Mouse (Mus musculus) brown adipose tissue, adult 24 weeks (tissue): ENCODE data around the gene Mknk1. TPM values are rescaled to one million over a fixed set of nuclear protein-coding genes. Genes with fewer than 3 reads are reported as not detected.

Source experiments
- H3K27ac ChIP-seq: fragments of 200-500 bp; replicated peaks from 2 replicates; pipeline ENCODE4 v1.5.1; 2012; ENCODE audit warnings: low read depth, mild to moderate bottlenecking, low read length
- H3K4me1 ChIP-seq: fragments of 200-500 bp; 2 replicates; pipeline ENCODE4 v1.6.1; 2012; ENCODE audit warnings: low read length, mixed read lengths; ENCODE audit not compliant: control insufficient read depth, insufficient read depth, insufficient read length
- H3K4me3 ChIP-seq: fragments of 200-500 bp; 2 replicates; pipeline ENCODE4 v1.5.1; 2012; ENCODE audit warnings: low read depth, mild to moderate bottlenecking, low read length, moderate library complexity; ENCODE audit not compliant: insufficient read depth
- polyA plus RNA-seq: library from polyadenylated mRNA; stranded (reverse); fragments of >200 nt; gene quantifications from 2 replicates; pipeline ENCODE4 v1.2.4, GENCODE M21; 2012; ENCODE audit not compliant: missing spikeins, insufficient read depth, insufficient read length

Mknk1 gene
- polyA plus RNA-seq, 1 experiment, result 14.1 TPM

DNA sequence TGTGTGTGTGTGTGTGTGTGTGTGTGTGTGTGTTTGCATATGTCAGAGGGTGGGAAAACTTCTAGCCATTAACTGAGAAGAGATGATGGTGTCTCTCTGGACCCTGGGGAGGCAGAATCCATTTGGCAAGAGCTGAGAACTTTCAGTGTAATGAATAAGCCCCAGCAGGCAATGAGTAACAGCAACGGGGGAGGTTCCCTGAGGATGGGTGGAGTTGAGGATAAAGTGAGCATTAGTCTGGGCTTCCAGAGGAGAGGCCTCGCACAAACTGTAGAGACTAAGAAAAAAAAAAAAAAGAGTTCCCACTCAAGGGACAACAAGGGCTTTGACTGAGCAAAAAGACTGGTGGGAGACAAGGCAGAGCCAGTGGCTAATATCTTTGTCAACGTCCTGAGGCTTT is 55.3 kb downstream of the Mknk1 start:
- Histone ChIP-seq H3K4me3 (no peak overlapping the region), H3K27ac (no peak overlapping the region), H3K4me1 (no peaks in the 10 kb centered on the region)

GRCm38 (mm10) chr4:115897901-115898631 is 59.1 kb downstream of the Mknk1 start:
- Histone ChIP-seq H3K4me3 (0 out of 2 replicates have a peak overlapping the region, but pooled peaks have one; percentile 3), H3K4me1 (no peaks in the 10 kb centered on the region), H3K27ac (no peak overlapping the region)

GRCm38 (mm10) chr4:115902816-115903215 is 63.8 kb downstream of the Mknk1 start:
- no peak overlapping the region for H3K27ac ChIP-seq
- no peaks in the 10 kb centered on the region for H3K4me1 ChIP-seq
- H3K4me3 ChIP-seq, result no peak overlapping the region

DNA sequence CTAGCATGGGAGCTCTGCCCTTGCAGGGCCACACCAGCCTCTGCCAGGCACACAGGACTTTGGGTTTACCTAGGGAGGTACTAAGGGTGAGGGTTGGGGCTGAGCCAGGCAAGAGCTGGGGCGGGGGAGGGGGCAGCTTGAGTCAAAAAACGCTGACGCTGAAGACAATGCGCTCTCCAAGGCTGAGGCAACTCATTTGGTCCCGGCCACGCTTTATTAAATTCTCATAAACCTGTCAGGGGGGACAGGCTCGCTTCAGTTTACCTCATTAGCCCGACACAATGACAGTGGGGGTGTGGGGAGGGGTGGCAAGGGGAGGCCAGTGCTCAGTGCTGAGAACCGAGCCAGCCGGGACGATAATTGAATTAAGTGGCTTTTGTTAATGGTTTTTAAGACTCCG is 65.4 kb downstream of the Mknk1 start:
- Histone ChIP-seq H3K27ac (no peak overlapping the region), H3K4me3 (no peak overlapping the region), H3K4me1 (no peaks in the 10 kb centered on the region)

DNA sequence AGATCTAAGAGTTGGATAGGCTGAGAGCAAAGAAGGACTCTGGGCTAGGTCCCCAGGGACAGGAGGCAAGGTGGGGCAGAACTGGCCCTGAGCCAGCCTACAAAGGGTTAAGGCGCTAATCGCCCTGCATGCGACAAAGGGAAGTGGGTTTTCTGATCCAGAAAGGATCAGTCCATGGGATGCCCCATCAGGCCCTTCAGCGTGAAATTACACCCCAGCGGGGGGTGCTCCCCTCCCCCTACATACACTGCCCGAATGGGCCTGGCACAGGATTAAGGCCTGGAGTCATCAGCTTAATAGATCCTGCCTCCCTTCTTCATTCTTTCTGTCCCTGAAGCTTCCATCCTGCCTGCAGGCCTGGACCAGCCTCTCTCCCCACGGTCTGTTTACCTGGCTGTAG is 66.7 kb downstream of the Mknk1 start:
- Histone ChIP-seq H3K4me3 (no peak overlapping the region), H3K4me1 (no peaks in the 10 kb centered on the region), H3K27ac (no peak overlapping the region)

DNA sequence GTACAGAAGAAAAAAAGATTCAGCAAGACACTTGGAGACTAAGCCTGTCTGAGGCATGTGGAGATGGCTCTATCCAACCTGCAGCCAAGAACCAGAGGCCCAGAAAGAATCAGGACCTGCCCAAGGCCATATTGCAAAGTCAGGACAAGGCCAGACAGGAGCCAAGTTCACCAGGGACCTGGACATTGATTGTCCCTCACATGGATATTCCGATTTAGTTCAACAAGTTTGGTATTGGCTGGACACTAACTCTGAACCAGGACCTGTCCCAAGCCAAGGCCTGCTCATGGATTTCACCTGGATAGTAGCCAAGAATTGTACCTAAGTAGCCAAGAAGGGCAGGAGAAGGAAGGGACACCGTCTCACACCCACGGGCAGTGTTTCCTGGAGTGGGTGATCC is 67.8 kb downstream of the Mknk1 start:
- Histone ChIP-seq H3K27ac (no peak overlapping the region), H3K4me1 (no peaks in the 10 kb centered on the region), H3K4me3 (no peak overlapping the region)

- Histone ChIP-seq H3K4me1 (no peaks in the 10 kb centered on the region), H3K27ac (no peak overlapping the region), H3K4me3 (no peak overlapping the region)
Observed at GRCm38 (mm10) chr4:115907994-115908393, 69.0 kb downstream of the Mknk1 start.

DNA sequence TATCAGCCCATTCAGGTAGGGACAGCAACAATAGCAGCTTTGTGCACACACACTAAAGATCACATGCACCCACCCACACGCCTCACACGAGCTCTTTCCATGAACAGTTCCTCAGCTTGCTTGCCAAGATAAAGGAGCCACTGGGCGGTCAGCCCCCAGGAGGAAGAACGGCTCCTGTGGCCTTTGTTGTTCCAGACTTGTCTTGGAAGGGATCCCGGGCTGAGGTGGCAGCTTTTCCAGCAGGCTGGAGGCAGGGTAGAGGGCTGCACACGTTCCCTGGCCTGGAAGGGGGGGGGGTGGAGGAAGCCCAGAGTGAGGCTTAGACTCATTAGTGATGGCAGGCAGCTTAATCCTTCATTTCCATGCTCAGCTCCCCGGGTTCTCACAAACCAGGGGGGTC is 69.6 kb downstream of the Mknk1 start:
- Histone ChIP-seq H3K27ac (no peak overlapping the region), H3K4me1 (no peaks in the 10 kb centered on the region), H3K4me3 (no peak overlapping the region)

DNA sequence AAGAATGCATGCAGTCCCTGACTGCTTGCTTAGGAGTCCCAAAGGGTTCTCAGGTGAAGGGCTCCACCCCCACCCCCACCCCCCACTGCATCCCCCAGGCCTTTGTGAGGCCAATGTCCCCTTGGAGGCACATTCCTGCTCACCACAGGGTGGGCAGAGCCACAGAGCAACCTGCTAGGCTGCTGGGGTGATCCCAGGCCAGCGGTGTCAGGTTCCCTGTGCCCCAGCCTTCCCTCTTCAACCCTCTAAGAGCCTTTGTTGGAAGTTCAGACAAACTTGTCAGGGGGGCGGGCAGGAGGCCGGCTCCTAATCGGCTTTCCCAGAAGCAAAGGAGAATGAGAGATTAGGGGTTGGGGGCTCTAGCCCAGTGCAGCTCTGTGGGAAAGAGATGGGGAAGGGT is 72.6 kb downstream of the Mknk1 start:
- no peak overlapping the region for H3K4me3 ChIP-seq
- no peak overlapping the region for H3K27ac ChIP-seq

DNA sequence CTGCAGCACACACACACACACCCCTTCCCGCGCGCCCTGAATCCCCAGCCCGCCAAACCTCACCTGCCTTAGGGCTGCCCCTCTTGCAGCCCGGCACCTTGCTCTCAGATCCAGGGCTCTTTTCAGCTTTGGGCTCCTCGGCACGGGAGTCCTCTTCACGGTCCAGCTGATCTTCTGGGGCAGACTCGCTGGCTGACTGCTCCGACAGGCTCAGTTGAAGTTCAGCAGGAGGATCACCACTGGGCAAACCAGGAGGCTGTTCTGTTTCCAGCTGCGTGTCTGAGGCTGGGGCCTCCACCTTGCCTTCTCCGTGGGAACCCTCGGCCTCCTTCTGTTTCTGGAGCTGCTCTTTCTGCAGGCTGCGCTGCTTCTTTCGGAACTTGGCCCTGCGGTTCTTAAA is 80.9 kb downstream of the Mknk1 start:
- no peak overlapping the region for H3K27ac ChIP-seq
- no peak overlapping the region for H3K4me3 ChIP-seq
- no peaks in the 10 kb centered on the region for H3K4me1 ChIP-seq

More for the DNA sequence above, 72.6 kb downstream of the Mknk1 start:
- no peaks in the 10 kb centered on the region for H3K4me1 ChIP-seq

- H3K4me1 ChIP-seq, result no peaks in the 10 kb centered on the region
- H3K4me3 ChIP-seq, result no peak overlapping the region
- no peak overlapping the region for H3K27ac ChIP-seq
Observed at GRCm38 (mm10) chr4:115922688-115923087, 83.7 kb downstream of the Mknk1 start.

DNA sequence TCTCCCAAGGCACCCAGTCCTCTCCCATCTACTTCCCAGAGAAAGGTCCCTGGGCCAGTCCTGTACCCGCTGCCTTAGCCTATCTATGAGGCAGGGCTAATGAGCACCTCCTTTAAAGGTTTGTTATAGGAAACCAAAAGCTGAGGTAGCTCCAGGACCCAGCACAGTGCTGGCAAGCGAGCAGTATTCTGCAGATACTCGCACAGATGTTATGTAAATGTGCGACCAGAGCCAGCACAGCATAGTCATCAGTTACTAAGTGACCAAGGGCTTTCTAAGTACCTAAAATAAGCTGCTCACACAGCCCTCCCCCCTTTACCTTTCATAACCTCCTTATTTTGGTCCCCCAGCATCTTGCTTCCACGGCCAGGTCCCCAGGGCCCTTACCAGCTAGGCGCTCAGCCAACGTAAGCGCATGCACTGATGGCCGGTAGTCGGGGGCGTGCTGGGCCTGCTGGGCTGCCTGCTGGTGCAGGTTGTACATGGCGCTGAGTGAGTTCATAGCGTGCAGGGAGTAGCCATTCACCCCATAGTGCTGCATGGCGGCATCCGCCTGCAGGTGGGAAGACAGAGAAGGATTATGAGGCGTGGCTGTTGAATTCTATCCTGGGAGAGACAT is 84.4 kb downstream of the Mknk1 start:
- Histone ChIP-seq H3K27ac (no peak overlapping the region), H3K4me3 (no peak overlapping the region), H3K4me1 (no peaks in the 10 kb centered on the region)

DNA sequence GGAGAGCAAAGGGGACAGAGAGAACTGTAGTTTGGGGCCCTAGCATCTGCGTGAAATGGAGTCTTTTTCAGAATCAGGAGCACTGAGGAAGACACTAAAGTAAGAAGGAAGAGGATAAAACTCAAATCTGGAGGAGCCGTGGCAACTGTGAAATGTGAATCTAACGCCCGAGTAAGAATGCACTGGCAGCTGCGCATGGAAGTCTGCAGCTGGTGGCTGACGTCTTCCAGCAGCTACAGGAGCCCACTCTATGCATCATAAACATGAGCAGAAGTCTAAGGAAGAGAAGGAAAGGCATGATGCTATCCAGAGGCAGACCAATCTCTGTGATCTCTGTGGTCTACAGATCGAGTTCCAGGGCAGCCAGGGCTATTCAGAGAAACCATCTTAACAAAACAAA is 88.6 kb downstream of the Mknk1 start:
- Histone ChIP-seq H3K4me3 (no peak overlapping the region), H3K4me1 (no peaks in the 10 kb centered on the region), H3K27ac (no peak overlapping the region)
